Mouse (Mus musculus): ENCODE data around the gene Cyp2j9. TPM values are rescaled to one million over a fixed set of nuclear protein-coding genes. Genes with fewer than 3 reads are reported as not detected.

The Cyp2j9 gene
- total and polyA plus RNA-seq, 3 experiments, result not detected

DNA sequence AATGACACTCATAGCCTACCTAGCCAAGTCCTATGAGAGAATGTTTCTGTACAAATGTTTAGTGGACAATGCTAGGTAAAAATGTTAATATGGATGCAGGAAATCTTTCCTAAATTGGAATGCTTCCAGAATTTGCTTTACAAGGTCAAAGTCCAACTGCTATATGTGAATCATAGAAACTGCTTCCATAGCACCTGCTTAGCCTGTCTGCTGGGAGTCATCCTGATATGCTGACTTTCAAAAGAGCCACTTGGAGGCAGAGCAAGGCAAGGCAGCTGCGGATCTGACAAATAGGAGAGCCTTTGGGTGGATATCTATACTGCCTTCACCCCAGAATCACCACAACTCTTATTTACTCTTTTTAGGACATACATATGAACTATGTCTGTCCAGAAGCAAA is 23.4 kb downstream of the Cyp2j9 start:
- no peaks in the 10 kb centered on the region for H3K79me2 ChIP-seq (ENCODE audit: control insufficient read depth, insufficient read depth, low read length, poor library complexity)
- H3K9ac ChIP-seq (ENCODE audit: control insufficient read depth, low read depth, low read length, poor library complexity, severe bottlenecking), result no peak overlapping the region
- TF ChIP-seq GATA1 (IDR thresholded peaks at IDR 0.05; ENCODE audit: low read depth, low read length), result no peak
- TF ChIP-seq USF2 (IDR thresholded peaks at IDR 0.05; ENCODE audit: borderline replicate concordance in 1 of 2, insufficient read depth in 1 of 2, low read depth in 1 of 2, low read length in 2 of 2), result no peak
- no peak for TF ChIP-seq NELFE (IDR thresholded peaks at IDR 0.05; ENCODE audit: low read depth, low read length)
- TF ChIP-seq POLR2AphosphoS5 (IDR thresholded peaks at IDR 0.05; ENCODE audit: borderline replicate concordance, low read depth, low read length), result no peak
- no peak for TF ChIP-seq SIN3A (IDR thresholded peaks at IDR 0.05; ENCODE audit: low read length)
- no peak for TF ChIP-seq RAD21 (IDR thresholded peaks at IDR 0.05; ENCODE audit: low read depth, low read length)
- TF ChIP-seq EP300 (IDR thresholded peaks at IDR 0.05; ENCODE audit: low read depth in 1 of 2, low read length in 2 of 2), result no peak
- no peak for TF ChIP-seq CTCF (IDR thresholded peaks at IDR 0.05 in 2 of 3, conservative IDR thresholded peaks at IDR 0.05 in 1 of 3; ENCODE audit: control insufficient read depth in 1 of 3, insufficient read depth in 1 of 3, low read depth in 2 of 3, low read length in 3 of 3, poor library complexity in 1 of 3, severe bottlenecking in 1 of 3)
- no peak for TF ChIP-seq USF1 (IDR thresholded peaks at IDR 0.05; ENCODE audit: low read depth, low read length)
- no peak for TF ChIP-seq HCFC1 (IDR thresholded peaks at IDR 0.05; ENCODE audit: low read depth, low read length)
- no peak overlapping the region for H3K27ac ChIP-seq (ENCODE audit: control insufficient read depth, low read depth, low read length)
- no peak overlapping the region for H3K4me3 ChIP-seq (ENCODE audit: control insufficient read depth in 1 of 2, insufficient read depth in 1 of 2, low read depth in 2 of 2, low read length in 2 of 2)
- no peak for DNase-seq (ENCODE audit: low read depth, low spot score)
- H3K9me3 ChIP-seq (replicated peaks; ENCODE audit: insufficient read depth, low read length), result no peaks in the 10 kb centered on the region
- H3K27me3 ChIP-seq (ENCODE audit: control insufficient read depth in 1 of 2, insufficient read depth in 2 of 2, low read length in 2 of 2), result no peaks in the 10 kb centered on the region
- H3K4me1 ChIP-seq (ENCODE audit: control insufficient read depth in 1 of 2, insufficient read depth in 2 of 2, low read length in 2 of 2), result no peaks in the 10 kb centered on the region
- H3K36me3 ChIP-seq (ENCODE audit: control insufficient read depth in 1 of 2, insufficient read depth in 2 of 2, low read length in 2 of 2), result no peaks in the 10 kb centered on the region

DNA sequence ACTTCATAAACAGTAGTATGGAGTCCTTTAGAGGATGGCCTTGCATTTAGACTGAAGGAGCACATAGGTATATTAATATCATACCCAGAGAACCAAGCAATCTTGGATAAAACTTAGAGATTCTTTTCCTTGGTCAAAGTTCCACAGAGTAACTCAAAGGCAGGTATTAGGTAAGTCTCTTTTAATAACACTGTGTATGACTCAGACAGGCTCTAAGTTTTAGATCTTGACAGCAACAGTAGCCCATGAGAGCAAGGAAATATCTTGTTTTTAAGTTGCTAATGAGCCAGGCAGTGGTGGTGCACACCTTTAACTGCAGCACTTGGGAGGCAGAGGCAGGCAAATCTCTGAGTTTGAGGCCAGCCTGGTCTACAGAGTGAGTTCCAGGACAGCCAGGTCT is 25.6 kb downstream of the Cyp2j9 start:
- Histone ChIP-seq H3K9ac (ENCODE audit: control insufficient read depth, low read depth, low read length, poor library complexity, severe bottlenecking) (no peak overlapping the region), H3K27me3 (ENCODE audit: control insufficient read depth in 1 of 2, insufficient read depth in 2 of 2, low read length in 2 of 2) (no peaks in the 10 kb centered on the region), H3K4me3 (ENCODE audit: control insufficient read depth in 1 of 2, insufficient read depth in 1 of 2, low read depth in 2 of 2, low read length in 2 of 2) (no peak overlapping the region), H3K36me3 (ENCODE audit: control insufficient read depth in 1 of 2, insufficient read depth in 2 of 2, low read length in 2 of 2) (no peaks in the 10 kb centered on the region), H3K27ac (ENCODE audit: control insufficient read depth, low read depth, low read length) (no peak overlapping the region), H3K79me2 (ENCODE audit: control insufficient read depth, insufficient read depth, low read length, poor library complexity) (no peaks in the 10 kb centered on the region), H3K4me1 (ENCODE audit: control insufficient read depth in 1 of 2, insufficient read depth in 2 of 2, low read length in 2 of 2) (no peaks in the 10 kb centered on the region), H3K9me3 (replicated peaks; ENCODE audit: insufficient read depth, low read length) (no peaks in the 10 kb centered on the region)
- DNase-seq (ENCODE audit: low read depth, low spot score), result no peak
- TF ChIP-seq KAT2A (conservative IDR thresholded peaks at IDR 0.05; ENCODE audit: low read depth, low read length) (no peak), JUND (IDR thresholded peaks at IDR 0.05; ENCODE audit: low read depth, low read length) (no peak), MAZ (IDR thresholded peaks at IDR 0.05; ENCODE audit: low read depth, low read length) (no peak), SIN3A (IDR thresholded peaks at IDR 0.05; ENCODE audit: low read length) (no peak), CHD2 (IDR thresholded peaks at IDR 0.05; ENCODE audit: low read length) (no peak)

DNA sequence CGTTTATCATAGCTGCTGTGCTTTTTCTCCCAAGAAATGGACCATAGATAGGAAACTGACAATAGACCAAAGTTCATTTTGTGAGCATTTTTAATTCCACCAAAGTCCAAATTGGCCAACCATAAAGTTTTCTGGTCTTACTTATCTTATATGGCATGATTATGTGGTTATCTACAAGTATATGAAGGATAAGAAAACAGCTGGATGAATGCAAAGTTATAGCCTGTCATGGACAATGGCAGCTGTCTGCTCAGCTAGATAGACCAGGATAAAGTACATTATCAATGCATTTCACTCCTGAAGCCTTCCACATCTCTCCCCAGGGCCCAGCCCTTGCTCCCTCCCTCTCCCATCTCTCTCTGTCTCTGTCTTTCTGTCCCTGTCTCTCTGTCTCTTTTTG is 30.9 kb downstream of the Cyp2j9 start:
- H3K27me3 ChIP-seq (ENCODE audit: control insufficient read depth in 1 of 2, insufficient read depth in 2 of 2, low read length in 2 of 2), result no peaks in the 10 kb centered on the region
- H3K9me3 ChIP-seq (replicated peaks; ENCODE audit: insufficient read depth, low read length), result no peaks in the 10 kb centered on the region
- no peak for TF ChIP-seq GATA1 (IDR thresholded peaks at IDR 0.05; ENCODE audit: low read depth, low read length)
- no peak for TF ChIP-seq KAT2A (conservative IDR thresholded peaks at IDR 0.05; ENCODE audit: low read depth, low read length)
- TF ChIP-seq TBP (IDR thresholded peaks at IDR 0.05; ENCODE audit: low read depth, low read length), result no peak
- no peak for TF ChIP-seq POLR2AphosphoS2 (IDR thresholded peaks at IDR 0.05; ENCODE audit: low read length)
- no peak for TF ChIP-seq MYC (IDR thresholded peaks at IDR 0.05; ENCODE audit: low read depth, low read length)
- no peak for TF ChIP-seq SMC3 (IDR thresholded peaks at IDR 0.05; ENCODE audit: low read depth, low read length)
- no peak for TF ChIP-seq EP300 (IDR thresholded peaks at IDR 0.05; ENCODE audit: low read depth in 1 of 2, low read length in 2 of 2)
- TF ChIP-seq USF1 (IDR thresholded peaks at IDR 0.05; ENCODE audit: low read depth, low read length), result no peak
- no peak for TF ChIP-seq UBTF (IDR thresholded peaks at IDR 0.05; ENCODE audit: borderline replicate concordance, insufficient read depth, low read depth, low read length)
- TF ChIP-seq E2F4 (IDR thresholded peaks at IDR 0.05; ENCODE audit: borderline replicate concordance, low read depth, low read length), result no peak
- TF ChIP-seq MXI1 (IDR thresholded peaks at IDR 0.05; ENCODE audit: low read depth, low read length), result no peak
- H3K36me3 ChIP-seq (ENCODE audit: control insufficient read depth in 1 of 2, insufficient read depth in 2 of 2, low read length in 2 of 2), result no peaks in the 10 kb centered on the region
- no peak overlapping the region for H3K4me3 ChIP-seq (ENCODE audit: control insufficient read depth in 1 of 2, insufficient read depth in 1 of 2, low read depth in 2 of 2, low read length in 2 of 2)
- H3K9ac ChIP-seq (ENCODE audit: control insufficient read depth, low read depth, low read length, poor library complexity, severe bottlenecking), result no peak overlapping the region
- no peak overlapping the region for H3K27ac ChIP-seq (ENCODE audit: control insufficient read depth, low read depth, low read length)
- no peaks in the 10 kb centered on the region for H3K79me2 ChIP-seq (ENCODE audit: control insufficient read depth, insufficient read depth, low read length, poor library complexity)
- no peaks in the 10 kb centered on the region for H3K4me1 ChIP-seq (ENCODE audit: control insufficient read depth in 1 of 2, insufficient read depth in 2 of 2, low read length in 2 of 2)
- DNase-seq (ENCODE audit: low read depth, low spot score), result no peak

Measured in MEL (cell line).